Mouse (Mus musculus) midbrain, postnatal 0 days (tissue): ENCODE measurements around the gene Arap2. TPM values are rescaled to one million over a fixed set of nuclear protein-coding genes. Genes with fewer than 3 reads are reported as not detected.

Source experiments
- ATAC-seq: fragments of 200-750 bp; cut with Nextera tagmentation; 2 replicates; pipeline ENCODE4 v1.8.0; 2017; ENCODE audit warnings: moderate number of reproducible peaks, mild to moderate bottlenecking, moderate TSS enrichment, moderate library complexity; ENCODE audit not compliant: low FRiP score
- DNase-seq: peaks from one replicate; pipeline ENCODE4 v3.0.0-alpha.2; 2015; ENCODE audit warnings: low spot score
- H3K27ac ChIP-seq: fragments of 300-500 bp; sonication (generic); 2 replicates; pipeline ENCODE4 v1.5.1; 2014; ENCODE audit warnings: low read depth, mild to moderate bottlenecking, low read length, mixed read lengths
- H3K27me3 ChIP-seq: fragments of 300-500 bp; sonication (generic); 2 replicates; pipeline ENCODE4 v1.6.1; 2014; ENCODE audit warnings: low read length, control low read depth, mixed read lengths; ENCODE audit not compliant: insufficient read depth
- H3K36me3 ChIP-seq: fragments of 300-500 bp; sonication (generic); 2 replicates; pipeline ENCODE4 v1.6.1; 2014; ENCODE audit warnings: low read length, control low read depth, mixed read lengths; ENCODE audit not compliant: insufficient read depth
- H3K4me1 ChIP-seq: fragments of 300-500 bp; sonication (generic); 2 replicates; pipeline ENCODE4 v1.6.1; 2014; ENCODE audit warnings: mild to moderate bottlenecking, control low read depth, antibody characterized with exemption, low read length, mixed read lengths; ENCODE audit not compliant: insufficient read depth
- H3K4me2 ChIP-seq: fragments of 300-500 bp; sonication (generic); 2 replicates; pipeline ENCODE4 v1.6.1; 2014; ENCODE audit warnings: low read depth, mild to moderate bottlenecking, low read length, mixed read lengths; ENCODE audit not compliant: poor library complexity, severe bottlenecking
- H3K4me3 ChIP-seq: fragments of 300-500 bp; sonication (generic); 2 replicates; pipeline ENCODE4 v1.5.1; 2014; ENCODE audit warnings: low read depth, mild to moderate bottlenecking, low read length, moderate library complexity
- H3K9ac ChIP-seq: fragments of 300-500 bp; sonication (generic); replicated peaks from 2 replicates; pipeline ENCODE4 v1.6.1; 2014; ENCODE audit warnings: mild to moderate bottlenecking, low read length, moderate library complexity, mixed read lengths; ENCODE audit not compliant: poor library complexity, severe bottlenecking
- H3K9me3 ChIP-seq: fragments of 300-500 bp; sonication (generic); 2 replicates; pipeline ENCODE4 v1.6.1; 2016; ENCODE audit warnings: low read length, control low read depth
- CTCF ChIP-seq: IDR thresholded peaks from 2 replicates; pipeline ENCODE4 v1.5.1; 2016; ENCODE audit warnings: antibody characterized with exemption, mild to moderate bottlenecking
- WGBS: fragments of 180-500 bp; shearing (Covaris S2); extraction: QIAGEN DNeasy Blood & Tissue Kit; methylation state at CpG from one replicate; pipeline ENCODE4 v1.1.7; 2014; 5-methylcytosine and 5-hydroxymethylcytosine counted together
- polyA plus RNA-seq: library from polyadenylated mRNA; unstranded; fragments of >200 nt; fragmentation: Nextera tagmentation; extraction: Ambion mirVana; gene quantifications from 2 replicates; pipeline ENCODE4 v1.2.1, GENCODE M21; 2015
- total RNA-seq: library from RNA; depleted of rRNA; stranded (reverse); fragments of >200 nt; gene quantifications from 2 replicates; pipeline ENCODE4 v1.2.3, GENCODE M21; 2014

Gene Arap2
- total and polyA plus RNA-seq, 2 experiments from 2014 or later: 10.8 to 16.7 TPM

DNA sequence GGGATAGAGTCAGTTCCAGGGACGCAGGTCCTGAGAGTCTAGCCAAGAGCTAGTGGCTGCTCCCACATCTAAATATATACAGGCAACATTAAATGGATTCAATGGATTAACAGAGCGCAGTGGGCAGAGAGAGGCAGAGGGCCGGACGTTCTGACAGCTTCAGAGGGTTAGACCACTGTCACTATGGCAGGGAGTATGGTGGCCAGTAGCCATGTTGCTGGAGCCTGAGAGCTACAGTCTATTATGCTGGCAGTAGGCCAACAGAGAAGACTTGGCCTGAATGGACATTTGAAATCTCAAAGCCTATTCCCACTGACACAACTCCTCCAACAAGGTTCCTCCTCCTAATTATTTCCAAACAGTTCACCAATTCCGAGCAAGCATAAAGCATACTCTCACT is 137.1 kb downstream of the Arap2 start:
- ATAC-seq: no peak
- Histone ChIP-seq H3K27ac (no peak overlapping the region), H3K9me3 (no peaks in the 10 kb centered on the region), H3K9ac (no peak overlapping the region), H3K27me3 (no peaks in the 10 kb centered on the region), H3K4me3 (no peak overlapping the region), H3K4me2 (no peak overlapping the region), H3K4me1 (no peaks in the 10 kb centered on the region), H3K36me3 (no peaks in the 10 kb centered on the region)
- DNase-seq: peak; percentile 24
- WGBS: 88% methylated on average over 5 of the region's 5 CpGs
- TF ChIP-seq CTCF: no peak

- no peak for ATAC-seq
- no peak overlapping the region for H3K27ac ChIP-seq
- no peak overlapping the region for H3K4me3 ChIP-seq
- no peak overlapping the region for H3K9ac ChIP-seq
- no peaks in the 10 kb centered on the region for H3K9me3 ChIP-seq
- 86% methylated on average over 11 of the region's 11 CpGs for WGBS
- no peaks in the 10 kb centered on the region for H3K27me3 ChIP-seq
- H3K36me3 ChIP-seq: no peaks in the 10 kb centered on the region
- no peaks in the 10 kb centered on the region for H3K4me1 ChIP-seq
- no peak for TF ChIP-seq CTCF
- no peak for DNase-seq
- H3K4me2 ChIP-seq: no peak overlapping the region
These were observed 143.0 kb downstream of the Arap2 start for GRCm38 (mm10) chr5:62622848-62623479.

DNA sequence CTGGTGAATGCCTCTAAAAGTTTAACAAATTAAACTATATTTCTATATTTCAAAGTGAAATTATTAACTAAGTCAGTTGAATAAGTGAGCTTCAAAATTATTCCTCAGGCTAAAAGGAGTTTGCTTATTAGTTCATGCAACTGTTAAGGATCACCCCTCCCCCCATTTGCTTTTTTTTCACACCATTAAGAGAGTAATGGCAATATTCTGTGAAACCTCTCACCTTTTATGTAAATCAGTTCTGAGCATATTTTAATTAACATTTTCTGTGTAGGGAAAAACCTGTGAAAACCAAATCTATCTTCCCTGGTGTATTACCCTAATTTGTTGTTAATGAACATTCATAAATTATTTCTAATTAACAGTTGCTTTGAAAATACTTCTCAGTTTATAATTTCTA is 147.7 kb downstream of the Arap2 start:
- Histone ChIP-seq H3K36me3 (no peaks in the 10 kb centered on the region), H3K27ac (no peak overlapping the region), H3K4me1 (no peaks in the 10 kb centered on the region), H3K4me3 (no peak overlapping the region), H3K9ac (no peak overlapping the region), H3K27me3 (no peaks in the 10 kb centered on the region), H3K9me3 (no peaks in the 10 kb centered on the region), H3K4me2 (no peak overlapping the region)
- no peak for TF ChIP-seq CTCF
- no peak for DNase-seq
- ATAC-seq: no peak

- ATAC-seq (no peak), DNase-seq (no peak)
- no peaks in the 10 kb centered on the region for H3K27me3 ChIP-seq
- 73% methylated on average over 3 of the region's 3 CpGs for WGBS
- no peak overlapping the region for H3K9ac ChIP-seq
- no peak overlapping the region for H3K4me3 ChIP-seq
- no peak overlapping the region for H3K27ac ChIP-seq
- H3K9me3 ChIP-seq: no peaks in the 10 kb centered on the region
- no peak for TF ChIP-seq CTCF
- H3K4me2 ChIP-seq: no peak overlapping the region
- no peaks in the 10 kb centered on the region for H3K4me1 ChIP-seq
- H3K36me3 ChIP-seq: no peaks in the 10 kb centered on the region
These were observed 154.0 kb downstream of the Arap2 start for GRCm38 (mm10) chr5:62611990-62612389.

DNA sequence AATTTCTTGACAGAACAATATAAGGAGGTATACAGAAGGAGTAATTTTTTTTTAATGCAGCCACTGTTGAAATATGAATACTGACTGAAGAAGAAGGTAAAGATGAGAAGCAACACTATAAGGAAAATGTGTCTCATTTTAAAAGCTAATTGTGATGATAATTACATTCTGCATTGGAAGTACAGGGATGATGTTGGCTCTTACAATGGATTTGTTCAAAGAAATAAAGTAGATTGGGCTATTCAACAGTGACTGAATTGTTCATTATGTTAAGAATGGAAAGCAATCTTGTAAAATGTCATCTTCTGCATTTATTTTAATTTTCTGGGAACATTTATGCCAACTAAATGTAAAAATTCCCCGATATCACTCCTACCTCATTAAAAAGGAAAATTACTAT is 178.6 kb downstream of the Arap2 start:
- H3K4me1 ChIP-seq: no peaks in the 10 kb centered on the region
- no peak overlapping the region for H3K27ac ChIP-seq
- no peaks in the 10 kb centered on the region for H3K27me3 ChIP-seq
- H3K4me3 ChIP-seq: no peak overlapping the region
- H3K36me3 ChIP-seq: no peaks in the 10 kb centered on the region
- no peak overlapping the region for H3K4me2 ChIP-seq
- ATAC-seq (no peak), DNase-seq (no peak)
- WGBS: 79% methylated on average over 1 of the region's 1 CpGs
- no peak for TF ChIP-seq CTCF
- no peak overlapping the region for H3K9ac ChIP-seq
- no peaks in the 10 kb centered on the region for H3K9me3 ChIP-seq

GRCm38 (mm10) chr5:62582643-62583042 is 183.3 kb downstream of the Arap2 start:
- Histone ChIP-seq H3K27me3 (no peaks in the 10 kb centered on the region), H3K36me3 (no peaks in the 10 kb centered on the region), H3K27ac (no peak overlapping the region), H3K4me3 (no peak overlapping the region), H3K9me3 (no peaks in the 10 kb centered on the region), H3K9ac (no peak overlapping the region), H3K4me1 (no peaks in the 10 kb centered on the region), H3K4me2 (no peak overlapping the region)
- TF ChIP-seq CTCF: no peak
- WGBS: 28% methylated on average over 2 of the region's 2 CpGs
- ATAC-seq: no peak
- DNase-seq: no peak
